Mouse (Mus musculus) neural tube, embryonic 11.5 days (tissue): Measurements from ENCODE around the gene Kalrn. TPM values are rescaled to one million over a fixed set of nuclear protein-coding genes. Genes with fewer than 3 reads are reported as not detected.

Experiments
- ATAC-seq: fragments of 200-750 bp; cut with Nextera tagmentation; 2 replicates; pipeline ENCODE4 v1.8.0; 2017; ENCODE audit warnings: moderate number of reproducible peaks, mild to moderate bottlenecking, moderate TSS enrichment, moderate library complexity; ENCODE audit not compliant: insufficient read depth, low FRiP score, low TSS enrichment
- DNase-seq: peaks from one replicate; pipeline ENCODE4 v3.0.0-alpha.2; 2015; ENCODE audit warnings: low spot score
- H3K27ac ChIP-seq: fragments of 300-500 bp; sonication (generic); 2 replicates; pipeline ENCODE4 v1.5.1; 2014; ENCODE audit warnings: low read depth, mild to moderate bottlenecking, low read length
- H3K27me3 ChIP-seq: fragments of 300-500 bp; sonication (generic); 2 replicates; pipeline ENCODE4 v1.6.1; 2014; ENCODE audit warnings: mild to moderate bottlenecking, low read length, mixed read lengths; ENCODE audit not compliant: control insufficient read depth, insufficient read depth
- H3K36me3 ChIP-seq: fragments of 300-500 bp; sonication (generic); 2 replicates; pipeline ENCODE4 v1.6.1; 2014; ENCODE audit warnings: mild to moderate bottlenecking, low read length, moderate library complexity, mixed read lengths; ENCODE audit not compliant: control insufficient read depth, insufficient read depth
- H3K4me1 ChIP-seq: fragments of 300-500 bp; sonication (generic); 2 replicates; pipeline ENCODE4 v1.6.1; 2014; ENCODE audit warnings: low read length, mixed read lengths; ENCODE audit not compliant: control insufficient read depth, insufficient read depth
- H3K4me2 ChIP-seq: fragments of 300-500 bp; sonication (generic); 2 replicates; pipeline ENCODE4 v1.6.1; 2014; ENCODE audit warnings: low read depth, mild to moderate bottlenecking, moderate library complexity
- H3K4me3 ChIP-seq: fragments of 300-500 bp; sonication (generic); 2 replicates; pipeline ENCODE4 v1.5.1; 2014; ENCODE audit warnings: low read depth, low read length
- H3K9ac ChIP-seq: fragments of 300-500 bp; sonication (generic); 2 replicates; pipeline ENCODE4 v1.6.1; 2014; ENCODE audit warnings: mild to moderate bottlenecking, low read length
- H3K9me3 ChIP-seq: fragments of 300-500 bp; sonication (generic); 2 replicates; pipeline ENCODE4 v1.6.1; 2016; ENCODE audit warnings: low read length; ENCODE audit not compliant: control insufficient read depth
- WGBS: fragments of 180-500 bp; shearing (Covaris S2); extraction: QIAGEN DNeasy Blood & Tissue Kit; methylation state at CpG from one replicate; pipeline ENCODE4 v1.1.7; 2014; 5-methylcytosine and 5-hydroxymethylcytosine counted together
- polyA plus RNA-seq: library from polyadenylated mRNA; unstranded; fragments of >200 nt; fragmentation: Nextera tagmentation; extraction: Ambion mirVana; gene quantifications from 2 replicates; pipeline ENCODE4 v1.2.1, GENCODE M21; 2014

Kalrn gene
- polyA plus RNA-seq, 1 experiment from 2014 or later: 17.6 TPM

- Histone ChIP-seq H3K27ac (no peak overlapping the region), H3K9ac (no peak overlapping the region), H3K9me3 (no peaks in the 10 kb centered on the region), H3K4me1 (no peaks in the 10 kb centered on the region), H3K27me3 (no peaks in the 10 kb centered on the region), H3K4me3 (no peak overlapping the region), H3K36me3 (no peaks in the 10 kb centered on the region), H3K4me2 (no peak overlapping the region)
- DNase-seq (no peak), ATAC-seq (no peak)
- 88% methylated on average over 6 of the region's 6 CpGs for WGBS
These were observed 533.1 kb downstream of the Kalrn start for GRCm38 (mm10) chr16:34040276-34040675.

- H3K4me1 ChIP-seq: 0 out of 2 replicates have a peak, but pooled peaks cover 2% of the 10 kb centered on the region
- H3K36me3 ChIP-seq: no peaks in the 10 kb centered on the region
- no peak overlapping the region for H3K4me3 ChIP-seq
- no peak for DNase-seq
- no peak overlapping the region for H3K4me2 ChIP-seq
- no peak overlapping the region for H3K27ac ChIP-seq
- 92% methylated on average over 4 of the region's 4 CpGs for WGBS
- no peak overlapping the region for H3K9ac ChIP-seq
- H3K9me3 ChIP-seq: no peaks in the 10 kb centered on the region
- no peak for ATAC-seq
- H3K27me3 ChIP-seq: no peaks in the 10 kb centered on the region
These were observed 533.6 kb downstream of the Kalrn start for GRCm38 (mm10) chr16:34039736-34040135.

GRCm38 (mm10) chr16:34036327-34037047, 536.8 kb downstream of the Kalrn start:
- H3K36me3 ChIP-seq: peaks cover 2% of the 10 kb centered on the region; the same call in 1 of the 2 replicates

GRCm38 (mm10) chr16:34035780-34036179, 537.6 kb downstream of the Kalrn start:
- no peak overlapping the region for H3K9ac ChIP-seq
- 84% methylated on average over 2 of the region's 2 CpGs for WGBS
- no peak for DNase-seq
- no peak for ATAC-seq
- H3K4me1 ChIP-seq: 0 out of 2 replicates have a peak, but pooled peaks cover 2% of the 10 kb centered on the region
- H3K36me3 ChIP-seq: peaks cover 2% of the 10 kb centered on the region; the same call in 1 of the 2 replicates
- H3K27ac ChIP-seq: no peak overlapping the region
- no peaks in the 10 kb centered on the region for H3K9me3 ChIP-seq
- no peaks in the 10 kb centered on the region for H3K27me3 ChIP-seq
- no peak overlapping the region for H3K4me2 ChIP-seq
- no peak overlapping the region for H3K4me3 ChIP-seq

More at GRCm38 (mm10) chr16:34036327-34037047, 536.8 kb downstream of the Kalrn start:
- Histone ChIP-seq H3K4me2 (no peak overlapping the region), H3K4me1 (0 out of 2 replicates have a peak, but pooled peaks cover 2% of the 10 kb centered on the region), H3K27ac (no peak overlapping the region), H3K4me3 (no peak overlapping the region), H3K27me3 (no peaks in the 10 kb centered on the region), H3K9me3 (no peaks in the 10 kb centered on the region), H3K9ac (no peak overlapping the region)
- DNase-seq: no peak
- WGBS: 81% methylated on average over 10 of the region's 10 CpGs
- no peak for ATAC-seq

- no peak for ATAC-seq
- no peak overlapping the region for H3K27ac ChIP-seq
- no peak for DNase-seq
- H3K36me3 ChIP-seq: peaks cover 2% of the 10 kb centered on the region
- H3K27me3 ChIP-seq: no peaks in the 10 kb centered on the region
- no peaks in the 10 kb centered on the region for H3K9me3 ChIP-seq
- H3K4me3 ChIP-seq: no peak overlapping the region
- 89% methylated on average over 17 of the region's 17 CpGs for WGBS
- H3K9ac ChIP-seq: no peak overlapping the region
- no peak overlapping the region for H3K4me2 ChIP-seq
- H3K4me1 ChIP-seq: 0 out of 2 replicates have a peak, but pooled peaks cover 2% of the 10 kb centered on the region
These were observed 539.1 kb downstream of the Kalrn start for GRCm38 (mm10) chr16:34034267-34034666.

GRCm38 (mm10) chr16:34032011-34032645, 541.2 kb downstream of the Kalrn start:
- ATAC-seq (no peak), DNase-seq (no peak)
- 0 out of 2 replicates have a peak, but pooled peaks cover 2% of the 10 kb centered on the region for H3K4me1 ChIP-seq
- H3K36me3 ChIP-seq: peaks cover 3% of the 10 kb centered on the region
- H3K4me3 ChIP-seq: no peak overlapping the region
- no peak overlapping the region for H3K9ac ChIP-seq
- no peaks in the 10 kb centered on the region for H3K27me3 ChIP-seq
- no peak overlapping the region for H3K4me2 ChIP-seq
- no peaks in the 10 kb centered on the region for H3K9me3 ChIP-seq
- WGBS: 94% methylated on average over 12 of the region's 12 CpGs
- H3K27ac ChIP-seq: no peak overlapping the region

- Histone ChIP-seq H3K4me2 (no peak overlapping the region), H3K36me3 (peaks cover 5% of the 10 kb centered on the region), H3K4me1 (0 out of 2 replicates have a peak, but pooled peaks cover 2% of the 10 kb centered on the region), H3K9me3 (no peaks in the 10 kb centered on the region), H3K27me3 (no peaks in the 10 kb centered on the region), H3K27ac (no peak overlapping the region), H3K9ac (no peak overlapping the region), H3K4me3 (no peak overlapping the region)
- no peak for ATAC-seq
- no peak for DNase-seq
- WGBS: 94% methylated on average over 9 of the region's 9 CpGs
These were observed 541.8 kb downstream of the Kalrn start for GRCm38 (mm10) chr16:34031565-34031964.

GRCm38 (mm10) chr16:34030379-34030778, 543.0 kb downstream of the Kalrn start:
- H3K36me3 ChIP-seq: peaks cover 5% of the 10 kb centered on the region
- no peak for ATAC-seq
- no peak overlapping the region for H3K27ac ChIP-seq
- no peak overlapping the region for H3K9ac ChIP-seq
- no peak overlapping the region for H3K4me2 ChIP-seq
- no peaks in the 10 kb centered on the region for H3K27me3 ChIP-seq
- no peak for DNase-seq
- no peak overlapping the region for H3K4me3 ChIP-seq
- no peaks in the 10 kb centered on the region for H3K9me3 ChIP-seq
- WGBS: 89% methylated on average over 4 of the region's 4 CpGs
- H3K4me1 ChIP-seq: 0 out of 2 replicates have a peak, but pooled peaks cover 2% of the 10 kb centered on the region
